17 mouse cellular contexts compared by ENCODE assay signal in genomic region chr13:99410611-99411515, GRCm38 (mm10).
DNase-seq lines count a peak whose midpoint lies in the region; ATAC-seq and TF ChIP-seq lines count a peak whose summit lies in the region.
"Had no signal": no experiment of that assay in that cellular context is flagged by ENCODE, and none has a peak within 500 bp of the region (broad histone marks: within the 10 kb centered on the region; RNA-seq: fewer than 3 reads in every experiment).

No protein-coding gene starts in this region.

- no peak for TF ChIP-seq CTCF in cerebellum, adult 2 months (IDR thresholded peaks at IDR 0.05; ENCODE audit: borderline replicate concordance, insufficient read depth, low read depth, low read length)

- DNase-seq in heart, postnatal 25 days (ENCODE audit: low spot score), result no peak
- peak; percentile 14 for DNase-seq in A20 (ENCODE audit: low read depth, low spot score)
- DNase-seq in adrenal gland, postnatal 14 days, result peak; percentile 37
- peak; percentile 63 for DNase-seq in thymus, postnatal 0 days (ENCODE audit: low spot score)
- DNase-seq in cerebellum, adult 2 months, result no peak
- DNase-seq: left cerebral cortex, postnatal 4 days; lung, adult 2 months; lung, postnatal 36 days; right cerebral cortex, postnatal 14 days had no signal

- ATAC-seq in heart, embryonic 14.5 days (ENCODE audit: insufficient number of reproducible peaks, insufficient read depth, low FRiP score, low read depth), result no peak
- no peak for ATAC-seq in erythroid progenitor cell, adult 5-6 weeks (replicated peaks; ENCODE audit: low FRiP score, poor library complexity, severe bottlenecking)
- ATAC-seq: intestine, embryonic 16.5 days had no signal

- H3K9me3 ChIP-seq in heart, embryonic 14.5 days (ENCODE audit: control insufficient read depth, low read length), result no peaks in the 10 kb centered on the region
- H3K9me3 ChIP-seq: hindbrain, embryonic 15.5 days; neural tube, embryonic 12.5 days had no signal

- H3K27me3 ChIP-seq in heart, embryonic 14.5 days (ENCODE audit: control insufficient read depth, insufficient read depth, low read length), result no peaks in the 10 kb centered on the region
- no peaks in the 10 kb centered on the region for H3K27me3 ChIP-seq in cerebellum, adult 2 months (ENCODE audit: control insufficient read depth, insufficient read depth, low read length)
- H3K27me3 ChIP-seq: hindbrain, embryonic 15.5 days; neural tube, embryonic 12.5 days had no signal

- H3K27ac ChIP-seq in heart, embryonic 14.5 days (replicated peaks in 1 of 2; ENCODE audit: control insufficient read depth in 1 of 2, insufficient read depth in 1 of 2, low read depth in 2 of 2, low read length in 2 of 2), result 0 out of 4 replicates have a peak overlapping the region, but pooled peaks of 1 of the 2 experiments have one; percentile 2
- no peak overlapping the region for H3K27ac ChIP-seq in cerebellum, adult 2 months (ENCODE audit: insufficient read depth, low read length)
- H3K27ac ChIP-seq: hindbrain, embryonic 15.5 days; layer of hippocampus, adult 2 months had no signal

- H3K9ac ChIP-seq in heart, embryonic 14.5 days (ENCODE audit: low read length), result no peak overlapping the region; the same call in 1 of the 2 replicates
- H3K9ac ChIP-seq: hindbrain, embryonic 15.5 days; neural tube, embryonic 12.5 days had no signal

- H3K4me1 ChIP-seq in heart, embryonic 14.5 days (ENCODE audit: control insufficient read depth in 2 of 2, insufficient read depth in 2 of 2, low read length in 2 of 2), result peaks cover 11 to 26% of the 10 kb centered on the region in 2 experiments
- H3K4me1 ChIP-seq in cerebellum, adult 2 months (ENCODE audit: control insufficient read depth, insufficient read depth, low read length), result peaks cover 40% of the 10 kb centered on the region

- peak overlapping the region; percentile 4 for H3K4me2 ChIP-seq in heart, embryonic 14.5 days (ENCODE audit: low read length)
- H3K4me2 ChIP-seq: hindbrain, embryonic 15.5 days; liver, embryonic 11.5 days; midbrain, embryonic 11.5 days; neural tube, embryonic 12.5 days had no signal

- no peak for TF ChIP-seq POLR2A in cerebellum, adult 2 months (IDR thresholded peaks at IDR 0.05; ENCODE audit: borderline replicate concordance, insufficient read depth, low read length)

- peaks cover 87% of the 10 kb centered on the region for H3K36me3 ChIP-seq in heart, embryonic 14.5 days (ENCODE audit: control insufficient read depth, insufficient read depth, low read length)
- H3K36me3 ChIP-seq: hindbrain, embryonic 15.5 days had no signal

- H3K4me3 ChIP-seq in heart, embryonic 14.5 days (ENCODE audit: control insufficient read depth in 1 of 2, insufficient read depth in 1 of 2, low read depth in 1 of 2, low read length in 2 of 2), result no peak overlapping the region
- no peak overlapping the region for H3K4me3 ChIP-seq in cerebellum, adult 2 months (replicated peaks; ENCODE audit: insufficient read depth, low read depth, low read length)
- H3K4me3 ChIP-seq: hindbrain, embryonic 15.5 days; layer of hippocampus, adult 2 months; neural tube, embryonic 12.5 days had no signal

- WGBS in heart, embryonic 14.5 days, result 78% methylated on average over 14 of the region's 14 CpGs
- 86% methylated on average over 14 of the region's 14 CpGs for WGBS in cerebellum, adult 2 months

- intact Hi-C loops in heart, postnatal 25 days (cut with DNase I), result no loop called here

Comparison
In these comparisons a context has a peak if more than half of its experiments do, and no peak if none do; other contexts are left out.
1. DNase-seq: peak in A20 (single experiment), adrenal gland, postnatal 14 days (single experiment) and thymus, postnatal 0 days (single experiment); none in heart, postnatal 25 days (single experiment) and cerebellum, adult 2 months (0 of 2).